Mouse (Mus musculus) layer of hippocampus, adult 18-20 months (tissue): ENCODE data around the gene a. TPM values are rescaled to one million over a fixed set of nuclear protein-coding genes. Genes with fewer than 3 reads are reported as not detected.

Experiments used
- DNase-seq, 2 experiments: peaks; one replicate each; pipeline ENCODE4 v3.0.0; 2022; ENCODE audit warnings: low spot score in 2 of 2
- long read RNA-seq: library from polyadenylated mRNA; stranded (forward); transcript quantifications from one replicate; pipeline ENCODE4 v2.0.0, GENCODE M21; 2021
- total RNA-seq, 2 experiments: library from RNA; stranded (reverse); gene quantifications; 2 replicates each; pipeline ENCODE4 v1.2.3; 2021

Gene a
- total RNA-seq = not detected
- long read RNA-seq, partial matches to known transcripts = 0 of 1 reads
- long read RNA-seq, other reads (novel, unspliced or antisense) = 1 of 1 reads

- DNase-seq = peak; percentile 94 to 96
These were observed at the start of gene a, which contains the start of gene Raly for GRCm38 (mm10) chr2:154790656-154791483. Gene a (plus strand): TSS chr2:154791402. Gene Raly (plus strand): TSS chr2:154791096.

- DNase-seq = no peak
These were observed 48.0 kb upstream of the a start for GRCm38 (mm10) chr2:154742911-154743819.

GRCm38 (mm10) chr2:154743915-154744314 is 47.3 kb upstream of the a start:
- DNase-seq = no peak

- no peak for DNase-seq
These were observed 42.8 kb upstream of the a start for GRCm38 (mm10) chr2:154748383-154748782.

- DNase-seq = peak in 1 of 2 experiments; percentile 10
These were observed 41.9 kb upstream of the a start for GRCm38 (mm10) chr2:154749046-154750036.

GRCm38 (mm10) chr2:154751924-154752323 is 39.3 kb upstream of the a start:
- DNase-seq = no peak

GRCm38 (mm10) chr2:154754068-154754560 is 37.1 kb upstream of the a start:
- DNase-seq = no peak

GRCm38 (mm10) chr2:154755791-154756190 is 35.4 kb upstream of the a start:
- DNase-seq = no peak

GRCm38 (mm10) chr2:154757691-154758090 is 33.5 kb upstream of the a start:
- no peak for DNase-seq

- DNase-seq = no peak
These were observed 32.7 kb upstream of the a start for GRCm38 (mm10) chr2:154758454-154758853.

GRCm38 (mm10) chr2:154763226-154763625 is 28.0 kb upstream of the a start:
- DNase-seq = no peak

GRCm38 (mm10) chr2:154764828-154765497 is 26.2 kb upstream of the a start:
- no peak for DNase-seq

- DNase-seq = no peak
These were observed 25.6 kb upstream of the a start for GRCm38 (mm10) chr2:154765554-154766008.

GRCm38 (mm10) chr2:154767051-154767450 is 24.2 kb upstream of the a start:
- DNase-seq = no peak

- no peak for DNase-seq
These were observed 21.3 kb upstream of the a start, which contains the start of gene Gm14214 for GRCm38 (mm10) chr2:154769930-154770329. Gene Gm14214 (minus strand): TSS chr2:154770030.

- DNase-seq = no peak
These were observed 19.6 kb upstream of the a start for GRCm38 (mm10) chr2:154771604-154772003.

GRCm38 (mm10) chr2:154774032-154774431 is 17.2 kb upstream of the a start:
- no peak for DNase-seq

GRCm38 (mm10) chr2:154776496-154776895 is 14.7 kb upstream of the a start:
- DNase-seq = no peak

- no peak for DNase-seq
These were observed 11.6 kb upstream of the a start for GRCm38 (mm10) chr2:154779648-154780047.

- DNase-seq = peak in 1 of 2 experiments; percentile 24
These were observed 8.8 kb upstream of the a start for GRCm38 (mm10) chr2:154782361-154782760.
